Mouse (Mus musculus) heart, postnatal 0 days (tissue): ENCODE data around the gene Cx3cr1.

Experiments
- CTCF ChIP-seq: IDR thresholded peaks from 2 replicates; pipeline ENCODE4 v1.5.1; 2016; ENCODE audit warnings: antibody characterized with exemption, control low read depth, low read depth
- EP300 ChIP-seq: IDR thresholded peaks from 2 replicates; pipeline ENCODE4 v1.6.1; 2016; ENCODE audit warnings: antibody characterized with exemption, low read depth

DNA sequence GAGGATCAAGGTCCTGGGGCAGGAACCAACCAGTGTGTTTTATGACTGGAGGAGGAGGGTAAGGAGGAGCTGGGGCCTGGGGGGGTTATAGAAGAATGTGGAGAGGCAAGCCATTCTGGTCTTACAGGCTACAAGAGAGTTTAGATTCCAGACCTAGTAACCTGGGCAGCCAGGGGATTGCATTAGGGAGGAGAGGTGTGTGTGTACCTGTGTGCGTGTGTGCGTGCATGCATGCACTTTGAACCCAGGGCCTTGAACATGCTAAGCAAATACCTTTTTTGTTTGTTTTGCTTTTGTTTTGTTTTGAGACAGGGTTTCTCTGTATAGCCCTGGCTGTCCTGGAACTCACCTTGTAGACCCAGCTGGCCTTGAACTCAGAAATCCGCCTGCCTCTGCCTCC lies 59.8 kb downstream of the Cx3cr1 start:
- TF ChIP-seq CTCF (no peak), EP300 (no peak)
